Mouse (Mus musculus): Measurements from ENCODE around the gene Acly. TPM values are rescaled to one million over a fixed set of nuclear protein-coding genes. Genes with fewer than 3 reads are reported as not detected.

The Acly gene
- 93.7 and 99.0 TPM in 2 replicates for polyA plus RNA-seq (2016; fragmentation: Nextera tagmentation; extraction: Ambion mirVana)

DNA sequence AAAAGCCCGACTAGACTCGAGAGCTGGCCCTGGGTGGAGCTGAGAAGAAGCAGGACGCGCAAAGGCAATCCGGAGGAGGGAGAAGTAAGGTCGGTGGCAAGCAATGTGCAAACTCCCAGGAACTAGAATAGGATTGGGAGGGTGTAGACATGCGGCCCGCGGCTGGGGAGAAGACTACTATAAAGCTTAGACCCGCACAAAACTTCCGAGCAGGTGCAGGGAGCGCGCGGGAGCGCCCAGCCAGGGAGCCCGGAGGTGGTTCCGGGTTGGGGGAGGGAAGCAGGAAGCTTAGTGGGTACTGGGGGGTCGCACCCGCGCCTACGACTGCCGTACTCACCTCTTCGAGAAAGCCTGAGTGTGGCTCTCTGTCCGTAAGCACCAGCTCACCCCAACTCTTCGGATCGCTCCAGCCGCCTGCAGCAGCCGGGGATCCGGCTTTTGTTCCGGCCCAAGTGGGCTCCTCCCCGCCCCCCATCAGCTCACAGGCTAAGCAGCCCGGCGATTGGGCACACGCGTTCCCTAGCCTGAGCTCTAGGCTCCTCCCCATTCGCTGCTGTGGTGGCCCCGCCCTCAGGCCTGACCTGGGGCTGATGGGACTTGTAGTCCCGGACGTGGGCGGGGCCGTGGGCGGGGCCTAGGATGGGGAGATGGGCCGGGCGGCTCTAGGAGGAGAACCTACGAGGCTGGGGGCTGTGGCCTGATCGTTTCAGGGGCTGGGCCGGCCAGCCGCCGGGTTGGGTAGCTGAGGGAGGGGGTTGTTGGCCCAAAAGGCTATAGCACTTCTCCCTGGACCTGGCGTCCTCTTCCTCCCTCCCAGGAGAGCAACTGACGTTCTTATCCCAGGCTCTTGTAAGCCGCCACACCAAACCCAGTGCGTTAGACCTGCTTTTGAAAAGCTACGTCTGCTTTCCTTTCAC lies at the start of gene Acly:
Gene Acly, minus strand, starts transcription at position 543 of the 917 bp plus-strand sequence.
- Histone ChIP-seq H3K27ac (ENCODE audit: poor library complexity, severe bottlenecking) (peak within 1 kb of the TSS; percentile 83), H3K9ac (peak within 1 kb of the TSS; percentile 80), H3K4me3 (peak within 1 kb of the TSS; percentile 70), H3K4me1 (replicated peaks) (peaks cover 33% of the 10 kb centered on the region), H3K36me3 (peaks cover 18% of the 10 kb centered on the region), H3K27me3 (replicated peaks) (no peaks in the 10 kb centered on the region), H3K9me3 (replicated peaks) (no peaks in the 10 kb centered on the region), H3K4me2 (peak within 1 kb of the TSS; percentile 98)
- under 1% methylated on average over 54 of the region's 54 CpGs for WGBS
- peak; percentile 100 for ATAC-seq (ENCODE audit: insufficient number of reproducible peaks, low FRiP score)

DNA sequence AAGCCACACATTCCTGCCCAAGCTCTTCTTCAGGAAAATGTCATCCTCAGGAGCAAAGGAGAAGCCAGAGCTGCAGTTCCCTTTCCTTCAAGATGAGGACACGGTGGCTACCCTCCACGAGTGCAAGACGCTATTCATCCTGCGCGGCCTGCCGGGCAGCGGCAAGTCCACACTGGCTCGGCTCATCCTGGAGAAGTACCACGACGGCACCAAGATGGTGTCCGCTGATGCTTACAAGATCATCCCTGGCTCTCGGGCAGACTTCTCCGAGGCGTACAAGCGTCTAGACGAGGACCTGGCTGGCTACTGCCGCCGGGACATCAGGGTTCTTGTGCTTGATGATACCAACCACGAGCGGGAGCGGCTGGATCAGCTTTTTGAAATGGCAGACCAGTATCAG lies 48.5 kb upstream of the Acly start:
- no peaks in the 10 kb centered on the region for H3K9me3 ChIP-seq (replicated peaks)
- peaks cover 33% of the 10 kb centered on the region for H3K36me3 ChIP-seq
- no peak overlapping the region for H3K27ac ChIP-seq (ENCODE audit: poor library complexity, severe bottlenecking)
- no peak overlapping the region for H3K4me2 ChIP-seq
- H3K27me3 ChIP-seq (replicated peaks) = peaks cover 10% of the 10 kb centered on the region
- H3K9ac ChIP-seq = no peak overlapping the region
- H3K4me3 ChIP-seq = no peak overlapping the region
- WGBS = 62% methylated on average over 21 of the region's 21 CpGs
- H3K4me1 ChIP-seq (replicated peaks) = peaks cover 11% of the 10 kb centered on the region
- ATAC-seq (ENCODE audit: insufficient number of reproducible peaks, low FRiP score) = no peak

- ATAC-seq (ENCODE audit: insufficient number of reproducible peaks, low FRiP score) = no peak
- 52% methylated on average over 2 of the region's 2 CpGs for WGBS
- peaks cover 17% of the 10 kb centered on the region for H3K4me1 ChIP-seq (replicated peaks)
- peak overlapping the region; percentile 75 for H3K4me3 ChIP-seq
- H3K9ac ChIP-seq = peak overlapping the region; percentile 74
- 0 out of 2 replicates have a peak overlapping the region, but pooled peaks have one; percentile 31 for H3K27ac ChIP-seq (ENCODE audit: poor library complexity, severe bottlenecking)
- H3K36me3 ChIP-seq = peaks cover 25% of the 10 kb centered on the region
- H3K9me3 ChIP-seq (replicated peaks) = no peaks in the 10 kb centered on the region
- peaks cover 10% of the 10 kb centered on the region for H3K27me3 ChIP-seq (replicated peaks)
- H3K4me2 ChIP-seq = peak overlapping the region; percentile 82
These were observed 47.7 kb upstream of the Acly start for GRCm38 (mm10) chr11:100575484-100575855.

DNA sequence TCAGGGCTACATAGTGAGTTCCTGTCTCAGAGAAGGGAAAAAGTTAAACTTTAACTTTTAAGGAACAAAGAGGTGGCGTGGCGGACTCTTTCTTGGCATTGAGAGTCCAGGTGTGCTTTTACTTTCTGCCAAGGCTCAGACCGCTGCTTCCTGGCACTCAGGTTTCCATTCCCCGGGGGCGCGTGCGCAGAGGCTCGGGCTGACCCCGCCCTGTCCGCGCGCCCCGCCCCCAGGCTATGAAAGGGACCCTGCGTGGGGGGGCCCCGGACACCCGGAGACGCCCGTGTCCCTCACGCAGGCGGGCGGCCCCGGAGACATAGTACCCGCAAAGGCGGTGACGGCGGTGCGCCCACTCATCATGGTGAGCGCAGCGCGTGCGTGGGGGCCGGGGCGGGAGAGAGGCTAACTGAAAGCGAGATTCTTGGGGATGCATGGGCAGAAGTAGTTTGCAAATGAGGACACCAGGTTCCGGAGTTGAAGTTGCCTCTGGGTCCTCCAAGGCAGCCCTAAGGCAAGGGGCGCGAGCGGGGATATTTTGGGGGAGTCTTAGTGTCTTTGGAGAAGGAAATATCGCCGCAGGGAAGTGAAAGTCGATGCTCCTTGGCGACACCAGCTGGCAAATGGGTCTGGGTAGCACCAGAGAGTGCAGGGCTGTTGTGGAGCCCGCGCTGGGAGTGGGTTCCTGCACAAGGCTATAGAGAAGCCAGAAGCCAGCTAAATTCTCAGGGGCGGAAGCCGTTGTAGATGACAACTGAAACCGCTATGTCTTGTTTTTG lies 47.1 kb upstream of the Acly start, which contains the start of gene Cnp:
Gene Cnp, plus strand, starts transcription at position 197 of the 776 bp plus-strand sequence.
- H3K27me3 ChIP-seq (replicated peaks) = peaks cover 10% of the 10 kb centered on the region
- H3K9ac ChIP-seq = peak within 1 kb of the TSS; percentile 74
- WGBS = 2% methylated on average over 47 of the region's 47 CpGs
- H3K36me3 ChIP-seq = peaks cover 20% of the 10 kb centered on the region
- ATAC-seq (ENCODE audit: insufficient number of reproducible peaks, low FRiP score) = peak; percentile 83
- H3K4me1 ChIP-seq (replicated peaks) = peaks cover 17% of the 10 kb centered on the region
- peak within 1 kb of the TSS; percentile 82 for H3K4me2 ChIP-seq
- peak within 1 kb of the TSS; percentile 75 for H3K4me3 ChIP-seq
- no peaks in the 10 kb centered on the region for H3K9me3 ChIP-seq (replicated peaks)
- peak within 1 kb of the TSS; percentile 31; the same call in 1 of the 2 replicates for H3K27ac ChIP-seq (ENCODE audit: poor library complexity, severe bottlenecking)

DNA sequence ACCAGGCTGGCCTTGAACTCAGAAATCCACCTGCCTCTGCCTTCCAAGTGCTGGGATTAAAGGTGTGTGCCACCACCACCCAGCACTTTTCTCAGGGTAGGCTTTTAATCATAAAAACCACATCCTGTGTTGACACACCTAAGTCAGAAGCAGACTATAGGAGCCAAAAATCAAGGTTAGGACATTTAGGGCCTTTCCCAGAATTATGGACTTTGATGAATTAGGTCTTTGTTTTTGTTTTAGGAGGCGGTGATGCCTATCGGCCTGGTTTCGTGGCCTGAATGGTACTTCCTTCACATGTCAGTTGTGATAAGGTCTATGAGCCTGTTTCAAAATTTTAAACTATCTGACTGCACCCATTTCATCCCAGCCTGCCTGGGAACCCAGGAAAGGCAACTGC lies 46.4 kb upstream of the Acly start:
- peaks cover 17% of the 10 kb centered on the region for H3K4me1 ChIP-seq (replicated peaks)
- no peak overlapping the region for H3K27ac ChIP-seq (ENCODE audit: poor library complexity, severe bottlenecking)
- H3K4me3 ChIP-seq = peak overlapping the region; percentile 75; the same call in 1 of the 2 replicates
- peaks cover 13% of the 10 kb centered on the region for H3K36me3 ChIP-seq
- WGBS = 83% methylated on average over 3 of the region's 3 CpGs
- no peak overlapping the region for H3K9ac ChIP-seq
- ATAC-seq (ENCODE audit: insufficient number of reproducible peaks, low FRiP score) = no peak
- H3K9me3 ChIP-seq (replicated peaks) = no peaks in the 10 kb centered on the region
- peak overlapping the region; percentile 82 for H3K4me2 ChIP-seq
- H3K27me3 ChIP-seq (replicated peaks) = peaks cover 10% of the 10 kb centered on the region

- Histone ChIP-seq H3K27me3 (replicated peaks) (peaks cover 15% of the 10 kb centered on the region), H3K27ac (ENCODE audit: poor library complexity, severe bottlenecking) (no peak overlapping the region), H3K4me2 (peak overlapping the region; percentile 60), H3K4me1 (replicated peaks) (peaks cover 17% of the 10 kb centered on the region), H3K9me3 (replicated peaks) (no peaks in the 10 kb centered on the region), H3K4me3 (peak overlapping the region; percentile 16), H3K9ac (peak overlapping the region; percentile 14; the same call in 1 of the 2 replicates), H3K36me3 (no peaks in the 10 kb centered on the region)
- WGBS = 6% methylated on average over 16 of the region's 16 CpGs
- ATAC-seq (ENCODE audit: insufficient number of reproducible peaks, low FRiP score) = no peak
These were observed 43.4 kb upstream of the Acly start for GRCm38 (mm10) chr11:100571202-100571567.

- Histone ChIP-seq H3K4me3 (peak overlapping the region; percentile 16), H3K27me3 (replicated peaks) (peaks cover 15% of the 10 kb centered on the region), H3K9ac (no peak overlapping the region), H3K9me3 (replicated peaks) (0 out of 2 replicates have a peak, but pooled peaks cover 1% of the 10 kb centered on the region), H3K27ac (ENCODE audit: poor library complexity, severe bottlenecking) (no peak overlapping the region), H3K4me1 (replicated peaks) (peaks cover 14% of the 10 kb centered on the region), H3K36me3 (no peaks in the 10 kb centered on the region), H3K4me2 (peak overlapping the region; percentile 60)
- WGBS = 14% methylated on average over 8 of the region's 8 CpGs
- ATAC-seq (ENCODE audit: insufficient number of reproducible peaks, low FRiP score) = no peak; the same call in 1 of the 2 replicates
These were observed 42.8 kb upstream of the Acly start for GRCm38 (mm10) chr11:100570430-100571201.

DNA sequence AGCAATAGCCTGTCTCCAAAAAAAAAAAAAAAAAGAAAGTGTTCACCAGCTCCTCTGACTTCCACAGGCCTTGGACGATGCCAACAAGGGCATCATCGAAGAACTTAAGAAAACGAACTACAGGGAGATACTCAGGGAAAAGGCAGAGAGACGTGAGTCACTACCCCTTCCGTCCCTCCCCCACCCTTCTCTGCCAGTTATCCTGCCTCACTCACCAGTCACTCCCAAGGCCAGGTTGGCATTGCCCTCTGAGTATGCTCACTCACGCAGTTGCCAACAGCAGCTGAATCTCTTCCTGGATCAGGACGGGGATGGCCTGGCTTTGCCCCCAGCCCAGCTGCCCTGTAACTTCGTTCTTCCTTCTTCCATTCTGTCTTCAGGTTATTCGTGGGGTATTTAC lies 42.0 kb upstream of the Acly start:
- H3K4me2 ChIP-seq = no peak overlapping the region
- H3K27ac ChIP-seq (ENCODE audit: poor library complexity, severe bottlenecking) = no peak overlapping the region
- H3K4me3 ChIP-seq = no peak overlapping the region
- H3K9ac ChIP-seq = no peak overlapping the region
- WGBS = 63% methylated on average over 9 of the region's 9 CpGs
- no peaks in the 10 kb centered on the region for H3K36me3 ChIP-seq
- H3K9me3 ChIP-seq (replicated peaks) = 0 out of 2 replicates have a peak, but pooled peaks cover 5% of the 10 kb centered on the region
- H3K27me3 ChIP-seq (replicated peaks) = peaks cover 15% of the 10 kb centered on the region
- H3K4me1 ChIP-seq (replicated peaks) = peaks cover 9% of the 10 kb centered on the region; the same call in 1 of the 2 replicates
- no peak for ATAC-seq (ENCODE audit: insufficient number of reproducible peaks, low FRiP score)

- 0 out of 2 replicates have a peak, but pooled peaks cover 5% of the 10 kb centered on the region for H3K9me3 ChIP-seq (replicated peaks)
- H3K4me3 ChIP-seq = no peak overlapping the region
- peaks cover 15% of the 10 kb centered on the region for H3K27me3 ChIP-seq (replicated peaks)
- no peak overlapping the region for H3K9ac ChIP-seq
- H3K4me1 ChIP-seq (replicated peaks) = peaks cover 9% of the 10 kb centered on the region; the same call in 1 of the 2 replicates
- H3K36me3 ChIP-seq = no peaks in the 10 kb centered on the region
- ATAC-seq (ENCODE audit: insufficient number of reproducible peaks, low FRiP score) = no peak
- no peak overlapping the region for H3K27ac ChIP-seq (ENCODE audit: poor library complexity, severe bottlenecking)
- H3K4me2 ChIP-seq = no peak overlapping the region
- WGBS = 80% methylated on average over 8 of the region's 8 CpGs
These were observed 40.9 kb upstream of the Acly start for GRCm38 (mm10) chr11:100568692-100569091.

GRCm38 (mm10) chr11:100567815-100568245 lies 40.0 kb upstream of the Acly start:
- Histone ChIP-seq H3K27ac (ENCODE audit: poor library complexity, severe bottlenecking) (no peak overlapping the region), H3K9ac (no peak overlapping the region), H3K4me3 (no peak overlapping the region), H3K27me3 (replicated peaks) (peaks cover 15% of the 10 kb centered on the region), H3K36me3 (no peaks in the 10 kb centered on the region), H3K4me2 (no peak overlapping the region), H3K9me3 (replicated peaks) (0 out of 2 replicates have a peak, but pooled peaks cover 5% of the 10 kb centered on the region), H3K4me1 (replicated peaks) (peaks cover 9% of the 10 kb centered on the region; the same call in 1 of the 2 replicates)
- WGBS = 72% methylated on average over 9 of the region's 9 CpGs
- no peak for ATAC-seq (ENCODE audit: insufficient number of reproducible peaks, low FRiP score)
